Mouse (Mus musculus): Measurements from ENCODE around the gene Cept1. TPM values are rescaled to one million over a fixed set of nuclear protein-coding genes. Genes with fewer than 3 reads are reported as not detected.

Gene Cept1
- polyA plus RNA-seq, 1 experiment from 2014 or later = 65.9 TPM

DNA sequence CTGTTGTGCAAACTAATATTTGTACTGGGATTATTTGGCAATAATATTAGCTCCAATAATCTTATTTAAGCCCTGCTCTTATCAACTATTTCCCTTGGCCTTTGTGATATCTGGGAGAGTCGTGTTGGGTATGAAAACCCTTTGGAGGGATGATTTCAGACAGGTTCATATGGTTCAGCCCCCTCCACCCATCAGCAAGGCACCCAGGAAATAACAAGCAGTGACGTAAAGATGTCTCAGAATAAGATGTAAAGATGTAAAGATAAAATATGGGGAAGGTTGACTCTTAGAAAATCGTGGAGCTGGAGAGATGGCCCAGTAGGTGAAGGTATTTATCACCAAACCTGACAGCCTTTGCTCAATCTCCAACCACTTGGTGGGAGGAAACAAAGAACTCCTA lies 85.1 kb downstream of the Cept1 start:
- H3K27me3 ChIP-seq (ENCODE audit: control insufficient read depth, insufficient read depth, low read length) = no peaks in the 10 kb centered on the region
- H3K9ac ChIP-seq (ENCODE audit: low read length) = no peak overlapping the region
- no peak for ATAC-seq (ENCODE audit: insufficient read depth, low FRiP score)
- H3K4me1 ChIP-seq (ENCODE audit: control insufficient read depth, insufficient read depth, low read length) = no peaks in the 10 kb centered on the region
- H3K36me3 ChIP-seq (ENCODE audit: control insufficient read depth, insufficient read depth, low read length) = no peaks in the 10 kb centered on the region
- no peak overlapping the region for H3K4me3 ChIP-seq (replicated peaks; ENCODE audit: low read length)
- no peaks in the 10 kb centered on the region for H3K9me3 ChIP-seq (replicated peaks; ENCODE audit: control insufficient read depth, low read length)
- 51% methylated on average over 3 of the region's 3 CpGs for WGBS
- H3K4me2 ChIP-seq (ENCODE audit: low read depth, low read length) = no peak overlapping the region
- no peak overlapping the region for H3K27ac ChIP-seq (ENCODE audit: low read length)

DNA sequence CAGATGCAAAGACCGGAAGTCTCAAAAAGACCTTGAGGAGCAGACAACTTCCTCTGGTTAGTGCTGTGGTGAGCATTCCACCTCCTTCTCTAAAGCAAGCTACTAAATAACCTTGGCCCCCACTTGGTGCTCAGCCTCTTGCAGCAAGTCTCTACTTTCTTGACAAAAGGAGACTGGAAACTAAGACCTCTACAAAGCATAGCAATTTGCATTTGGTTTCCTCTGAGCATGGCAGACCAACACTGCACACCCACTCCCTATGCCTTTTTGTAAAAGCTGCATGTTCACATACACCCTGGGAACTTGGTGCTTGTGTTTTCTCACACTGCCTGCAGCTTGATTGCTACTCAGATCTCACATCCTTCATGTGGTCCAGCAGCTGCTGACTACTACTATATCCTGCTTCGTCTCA lies 85.5 kb downstream of the Cept1 start:
- WGBS = 81% methylated on average over 2 of the region's 2 CpGs

DNA sequence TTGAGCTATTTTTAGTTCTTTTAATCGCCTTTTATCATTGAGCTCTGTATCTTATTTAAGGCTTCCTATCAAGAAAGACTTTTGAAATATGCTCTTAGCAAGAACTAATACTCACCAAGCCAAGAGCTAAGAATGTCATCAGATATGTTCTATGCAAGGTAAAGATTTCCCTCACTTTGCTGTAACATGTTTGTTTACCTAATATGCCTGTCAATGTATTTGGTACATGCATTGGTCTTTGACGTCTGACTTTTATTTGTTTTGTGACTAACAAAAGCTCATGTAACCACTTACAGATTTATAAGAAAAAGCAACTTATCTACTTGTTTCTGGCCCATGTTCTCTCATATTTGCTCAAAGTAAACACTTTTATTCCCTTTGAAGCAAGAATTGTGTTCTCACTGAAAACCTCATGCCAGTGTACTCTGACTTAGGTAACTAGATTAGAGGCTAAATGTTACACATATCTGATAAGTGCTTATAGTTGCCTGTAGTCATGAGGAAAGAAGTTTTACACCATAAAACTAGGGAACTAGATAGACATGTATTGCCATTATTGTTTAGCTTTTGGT lies 90.2 kb downstream of the Cept1 start:
- Histone ChIP-seq H3K4me3 (replicated peaks; ENCODE audit: low read length) (no peak overlapping the region), H3K9me3 (replicated peaks; ENCODE audit: control insufficient read depth, low read length) (no peaks in the 10 kb centered on the region), H3K9ac (ENCODE audit: low read length) (no peak overlapping the region), H3K27ac (ENCODE audit: low read length) (no peak overlapping the region), H3K4me2 (ENCODE audit: low read depth, low read length) (no peak overlapping the region), H3K27me3 (ENCODE audit: control insufficient read depth, insufficient read depth, low read length) (no peaks in the 10 kb centered on the region), H3K4me1 (ENCODE audit: control insufficient read depth, insufficient read depth, low read length) (no peaks in the 10 kb centered on the region), H3K36me3 (ENCODE audit: control insufficient read depth, insufficient read depth, low read length) (no peaks in the 10 kb centered on the region)
- ATAC-seq (ENCODE audit: insufficient read depth, low FRiP score) = peak; percentile 69
- WGBS = 72% methylated on average over 2 of the region's 2 CpGs

More for the DNA sequence above, 85.5 kb downstream of the Cept1 start:
- Histone ChIP-seq H3K27me3 (ENCODE audit: control insufficient read depth, insufficient read depth, low read length) (no peaks in the 10 kb centered on the region), H3K9me3 (replicated peaks; ENCODE audit: control insufficient read depth, low read length) (no peaks in the 10 kb centered on the region), H3K4me3 (replicated peaks; ENCODE audit: low read length) (no peak overlapping the region), H3K27ac (ENCODE audit: low read length) (no peak overlapping the region), H3K9ac (ENCODE audit: low read length) (no peak overlapping the region), H3K4me2 (ENCODE audit: low read depth, low read length) (no peak overlapping the region), H3K4me1 (ENCODE audit: control insufficient read depth, insufficient read depth, low read length) (no peaks in the 10 kb centered on the region), H3K36me3 (ENCODE audit: control insufficient read depth, insufficient read depth, low read length) (no peaks in the 10 kb centered on the region)
- no peak for ATAC-seq (ENCODE audit: insufficient read depth, low FRiP score)

DNA sequence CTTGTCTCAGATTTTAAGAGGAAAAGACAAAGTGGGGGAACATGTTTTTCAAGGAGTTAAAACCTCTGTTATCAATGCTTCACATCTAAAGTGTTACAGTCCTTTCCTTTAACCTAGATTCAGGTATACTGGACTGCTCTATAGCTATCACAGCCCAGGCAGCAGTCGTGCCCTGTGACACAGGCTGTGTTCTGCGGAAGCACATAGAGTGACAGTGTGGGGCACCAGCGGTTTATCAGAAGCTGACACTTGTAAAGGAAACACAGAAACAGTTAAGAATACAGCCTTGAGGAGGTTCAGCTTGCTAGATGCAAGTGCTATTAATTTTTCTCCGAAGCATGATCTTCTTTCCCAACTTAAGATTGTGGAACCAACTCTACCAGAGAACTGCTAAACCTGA lies 95.0 kb downstream of the Cept1 start:
- WGBS = 73% methylated on average over 4 of the region's 4 CpGs
- H3K36me3 ChIP-seq (ENCODE audit: control insufficient read depth, insufficient read depth, low read length) = no peaks in the 10 kb centered on the region
- no peaks in the 10 kb centered on the region for H3K4me1 ChIP-seq (ENCODE audit: control insufficient read depth, insufficient read depth, low read length)
- no peak overlapping the region for H3K27ac ChIP-seq (ENCODE audit: low read length)
- no peak overlapping the region for H3K9ac ChIP-seq (ENCODE audit: low read length)
- no peak overlapping the region for H3K4me3 ChIP-seq (replicated peaks; ENCODE audit: low read length)
- H3K4me2 ChIP-seq (ENCODE audit: low read depth, low read length) = no peak overlapping the region
- H3K27me3 ChIP-seq (ENCODE audit: control insufficient read depth, insufficient read depth, low read length) = no peaks in the 10 kb centered on the region
- no peaks in the 10 kb centered on the region for H3K9me3 ChIP-seq (replicated peaks; ENCODE audit: control insufficient read depth, low read length)
- ATAC-seq (ENCODE audit: insufficient read depth, low FRiP score) = no peak

Other genes with a start within 250 kb of the Cept1 start
- 0.14 TPM in 1 of 2 replicates, not detected in the other for gene Chil6, start 141.6 kb downstream of the Cept1 start, polyA plus RNA-seq (2015; fragmentation: Nextera tagmentation; extraction: Ambion mirVana)
- 25.2 and 29.4 TPM in 2 replicates for gene Dennd2d, start 65.4 kb downstream of the Cept1 start, polyA plus RNA-seq (2015; fragmentation: Nextera tagmentation; extraction: Ambion mirVana)
- 87.4 and 92.3 TPM in 2 replicates for gene Dram2, start within 50 bp of the Cept1 start, polyA plus RNA-seq (2015; fragmentation: Nextera tagmentation; extraction: Ambion mirVana)
- 11.9 and 13.5 TPM in 2 replicates for gene Lrif1, start 137.2 kb upstream of the Cept1 start, polyA plus RNA-seq (2015; fragmentation: Nextera tagmentation; extraction: Ambion mirVana)
- gene Cd53, start 242.3 kb upstream of the Cept1 start, polyA plus RNA-seq (2015; fragmentation: Nextera tagmentation; extraction: Ambion mirVana) = 11.3 and 13.9 TPM in 2 replicates